Mouse (Mus musculus) frontal cortex, postnatal 25 days (tissue): ENCODE data around the gene Ptgs2.

ENCODE experiments used
- DNase-seq, 2 experiments: peaks; one replicate each; pipeline ENCODE4 v3.0.0; 2022; ENCODE audit warnings: low spot score in 2 of 2

Gene Ptgs2

GRCm38 (mm10) chr1:150099790-150100333, at the start of gene Ptgs2:
Ptgs2 (plus strand) TSS chr1:150100031.
- no peak for DNase-seq

DNA sequence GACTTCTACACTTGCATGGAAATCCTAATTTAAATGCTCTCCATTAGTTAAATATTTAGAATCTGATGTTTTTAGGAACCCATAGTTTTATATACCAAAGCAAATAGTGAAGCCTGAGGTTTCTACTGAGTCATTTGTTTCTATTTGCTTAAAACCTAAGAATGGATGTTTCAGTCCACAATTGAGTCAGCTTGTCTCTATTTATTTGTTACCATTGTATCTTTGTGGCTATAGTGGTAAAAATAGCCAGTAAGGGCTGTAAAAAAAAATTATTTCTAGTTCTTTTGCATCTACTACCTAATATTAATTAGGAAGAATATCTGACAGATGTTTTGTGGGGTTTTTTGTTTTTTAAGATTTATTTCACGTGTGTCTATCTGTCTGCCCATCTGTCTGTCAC, 49.6 kb upstream of the Ptgs2 start:
- no peak for DNase-seq

DNA sequence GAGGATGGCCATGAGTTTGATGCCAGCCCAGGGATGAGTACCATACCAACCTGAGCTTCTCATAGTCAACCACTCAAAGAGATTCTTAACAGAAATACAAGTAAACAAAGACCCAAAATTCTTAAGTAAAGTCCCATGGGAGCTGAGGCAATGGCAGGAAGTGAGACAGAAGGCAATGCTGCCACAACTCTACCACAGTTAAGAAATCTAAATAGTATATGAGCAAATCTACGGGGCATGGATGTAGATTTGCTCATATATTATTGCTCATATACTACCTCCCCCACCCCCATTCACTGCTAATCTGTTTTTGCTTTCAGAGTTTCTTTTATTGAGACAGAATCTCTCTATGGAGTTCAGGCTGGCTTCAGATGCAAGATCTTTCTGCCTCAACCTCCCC, 34.1 kb upstream of the Ptgs2 start:
- no peak for DNase-seq

DNA sequence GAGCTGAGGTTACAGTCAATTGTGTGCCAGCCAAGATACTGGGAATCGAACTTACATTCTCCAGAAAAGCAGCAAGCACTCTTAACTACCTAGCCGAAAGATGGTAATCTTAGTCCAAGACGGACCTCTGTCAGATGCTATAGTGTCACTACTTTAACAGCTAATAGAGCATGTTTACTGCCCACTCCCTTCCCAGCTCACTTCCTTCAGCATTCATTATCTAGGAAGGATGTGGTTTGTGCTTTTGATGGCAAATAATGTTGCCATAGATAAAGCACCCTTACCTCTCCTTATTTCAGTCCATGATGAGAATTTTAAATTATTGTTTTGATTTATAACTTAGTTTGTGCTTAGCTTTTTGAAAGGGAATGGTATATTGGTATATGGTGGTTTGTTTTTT, 27.0 kb upstream of the Ptgs2 start:
- DNase-seq, result no peak

DNA sequence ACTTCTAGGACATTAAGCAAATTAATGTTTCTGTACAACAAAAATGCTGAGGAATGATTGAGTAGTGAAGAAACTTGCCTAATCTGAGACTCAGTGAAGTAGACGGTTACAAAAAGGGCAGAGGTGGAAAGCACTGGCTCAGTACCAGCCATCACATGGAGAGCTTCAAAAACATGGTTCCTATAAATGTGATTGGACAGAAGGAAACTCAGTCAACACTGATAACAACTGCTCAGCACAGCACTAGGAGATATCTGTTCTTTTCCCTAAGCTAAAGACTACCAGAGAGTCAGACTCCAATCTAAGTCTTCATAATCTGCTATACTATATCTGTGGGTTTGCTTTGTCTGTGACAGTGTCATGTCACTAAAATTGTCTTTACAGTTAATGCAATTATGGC, 25.2 kb upstream of the Ptgs2 start:
- DNase-seq, result no peak

DNA sequence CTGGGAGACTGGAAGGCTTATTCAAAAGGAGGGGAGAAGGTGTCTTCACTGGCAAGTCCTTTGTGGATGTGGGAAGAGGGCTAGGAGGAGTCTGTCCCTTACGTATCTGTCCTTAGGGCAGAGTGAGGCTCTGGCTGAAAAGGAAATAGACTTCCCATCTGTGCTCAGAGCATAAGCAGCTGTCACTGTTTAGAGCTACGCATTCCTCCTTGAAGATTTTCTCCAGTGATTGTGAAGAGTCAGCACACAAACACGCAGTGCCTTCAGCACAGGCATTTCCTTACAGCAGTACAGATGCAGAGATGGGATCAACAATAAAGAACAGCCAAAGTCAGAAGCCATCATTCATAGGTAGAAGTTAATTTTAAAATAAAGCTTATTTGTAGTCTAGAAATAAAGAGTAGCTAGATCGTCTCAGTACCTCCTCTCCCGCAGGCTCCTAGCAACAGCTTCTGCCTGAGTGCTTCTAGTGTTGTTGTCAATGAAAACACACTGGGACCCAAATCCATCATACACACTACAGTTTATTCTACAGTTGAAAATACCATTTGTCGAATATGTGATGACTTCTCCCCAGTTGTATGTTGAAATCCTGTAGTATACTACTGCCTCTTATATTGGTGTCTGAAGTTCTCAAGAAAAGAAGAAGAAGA, 10.7 kb upstream of the Ptgs2 start:
- DNase-seq, result no peak

DNA sequence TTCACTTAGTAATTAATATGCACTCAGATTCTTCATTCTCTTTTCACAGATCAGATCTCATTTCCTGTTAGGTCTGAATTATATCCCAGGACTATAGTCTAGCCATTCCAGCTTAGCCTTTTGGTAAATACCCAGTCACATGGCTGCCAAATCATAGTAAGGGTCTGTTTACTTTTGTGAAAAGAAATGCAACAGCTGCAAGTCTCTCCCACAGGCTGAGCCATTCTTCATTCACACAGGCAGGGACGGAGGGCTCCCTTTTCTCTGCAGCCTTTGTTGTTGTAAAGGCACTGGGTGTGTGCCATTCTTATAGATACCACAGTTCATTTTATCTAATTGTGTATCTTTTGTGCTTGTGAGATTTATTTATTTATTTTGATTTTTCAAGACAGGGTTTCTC, 9.6 kb upstream of the Ptgs2 start:
- no peak for DNase-seq

DNA sequence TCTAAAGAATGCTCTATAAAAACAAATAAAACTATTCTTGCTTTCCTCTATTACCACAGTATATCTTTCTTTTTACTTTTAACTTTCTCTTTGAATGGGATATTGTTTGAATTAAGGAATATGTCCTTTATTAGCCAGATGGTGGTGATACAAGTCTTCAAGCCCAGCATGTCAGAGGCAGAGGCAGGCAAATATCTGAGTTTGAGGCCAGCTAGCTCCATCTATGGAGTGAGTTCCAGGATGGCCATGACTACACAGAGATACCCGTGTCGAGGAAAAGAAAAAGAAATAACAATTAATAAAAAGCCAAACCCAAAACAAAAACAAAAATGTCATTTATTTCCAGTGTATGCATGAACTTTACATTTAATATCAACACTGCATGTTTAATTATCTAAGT, 2.8 kb upstream of the Ptgs2 start:
- DNase-seq, result no peak

- no peak for DNase-seq
Observed at GRCm38 (mm10) chr1:150097721-150098120, 2.1 kb upstream of the Ptgs2 start.

DNA sequence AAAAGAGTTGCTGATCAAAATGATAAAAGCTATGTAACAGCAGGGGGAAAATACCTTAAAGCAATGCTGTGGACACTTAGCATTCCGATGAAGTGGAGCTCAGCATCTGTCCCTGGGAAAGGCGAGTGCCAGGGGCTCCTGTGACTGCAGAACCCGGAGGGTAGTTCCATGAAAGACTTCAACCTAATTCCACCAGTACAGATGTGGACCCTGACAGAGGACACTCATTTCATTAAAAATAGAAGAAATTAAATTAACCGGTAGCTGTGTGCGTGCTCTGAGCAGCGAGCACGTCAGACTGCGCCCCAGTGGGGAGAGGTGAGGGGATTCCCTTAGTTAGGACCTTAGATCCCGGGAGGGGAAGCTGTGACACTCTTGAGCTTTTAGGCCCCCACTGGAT, 457 bp upstream of the Ptgs2 start:
- no peak for DNase-seq

- no peak for DNase-seq
Observed at GRCm38 (mm10) chr1:150104228-150104720, 4.4 kb downstream of the Ptgs2 start.

DNA sequence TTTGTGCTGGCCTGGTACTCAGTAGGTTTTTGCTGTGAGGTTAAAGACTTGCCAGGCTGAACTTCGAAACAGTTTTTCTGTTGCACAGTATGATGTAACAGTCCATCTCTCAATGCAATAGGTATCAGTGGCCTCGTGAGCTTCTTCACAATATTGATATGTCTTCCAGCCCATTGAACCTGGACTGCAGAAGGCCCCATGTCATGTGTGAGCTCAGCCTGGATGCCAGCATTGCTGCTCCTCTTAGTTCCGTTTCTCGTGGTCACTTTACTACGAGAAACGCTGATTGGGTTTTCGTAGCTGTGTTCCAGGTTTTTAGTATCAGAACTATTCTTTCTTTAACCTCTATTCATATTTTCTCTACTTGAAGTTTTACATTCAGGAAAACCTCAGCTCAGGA, 6.9 kb downstream of the Ptgs2 start:
- DNase-seq, result no peak

GRCm38 (mm10) chr1:150109591-150109990, 9.8 kb downstream of the Ptgs2 start:
- DNase-seq, result no peak

DNA sequence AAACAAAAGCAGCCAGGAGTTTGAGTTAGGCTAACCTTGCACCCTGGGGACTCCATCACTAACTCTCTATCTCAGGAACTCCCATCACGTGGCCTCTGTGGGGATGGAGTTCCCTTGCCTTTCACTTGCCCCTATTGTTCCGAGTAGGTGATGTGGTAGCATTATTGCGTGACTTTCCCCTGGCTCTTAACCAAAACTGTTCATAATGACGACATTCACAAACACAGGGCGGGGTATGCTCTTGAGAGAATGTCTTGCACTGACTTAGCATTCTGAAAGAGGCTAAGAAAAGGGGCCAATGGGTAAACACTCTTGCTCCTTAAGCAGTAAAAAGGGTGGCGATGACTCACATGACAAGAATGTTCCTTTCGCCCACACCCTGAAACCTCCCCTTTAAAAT, 15.5 kb downstream of the Ptgs2 start:
- no peak for DNase-seq

GRCm38 (mm10) chr1:150118352-150118751, 18.5 kb downstream of the Ptgs2 start:
- no peak for DNase-seq

DNA sequence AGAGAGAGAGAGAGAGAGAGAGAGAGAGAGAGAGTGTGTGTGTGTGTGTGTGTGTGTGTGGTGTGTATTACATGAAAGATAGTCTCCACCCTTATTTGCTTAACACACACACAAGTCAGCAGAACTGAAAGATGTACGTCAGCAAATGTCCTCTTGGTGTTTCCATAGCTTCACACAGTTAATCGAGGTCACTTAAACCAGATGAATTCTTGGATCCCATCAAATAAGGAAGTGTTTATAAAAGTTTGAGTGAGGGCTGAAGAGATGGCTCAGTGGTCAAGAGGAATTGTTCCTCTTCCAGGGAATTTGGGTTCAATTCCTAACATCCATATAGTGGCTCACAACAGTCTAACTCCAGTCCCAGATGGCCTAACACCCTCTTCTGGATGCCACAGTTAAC, 25.7 kb downstream of the Ptgs2 start:
- DNase-seq, result no peak

GRCm38 (mm10) chr1:150130070-150130469, 30.2 kb downstream of the Ptgs2 start:
- no peak for DNase-seq

DNA sequence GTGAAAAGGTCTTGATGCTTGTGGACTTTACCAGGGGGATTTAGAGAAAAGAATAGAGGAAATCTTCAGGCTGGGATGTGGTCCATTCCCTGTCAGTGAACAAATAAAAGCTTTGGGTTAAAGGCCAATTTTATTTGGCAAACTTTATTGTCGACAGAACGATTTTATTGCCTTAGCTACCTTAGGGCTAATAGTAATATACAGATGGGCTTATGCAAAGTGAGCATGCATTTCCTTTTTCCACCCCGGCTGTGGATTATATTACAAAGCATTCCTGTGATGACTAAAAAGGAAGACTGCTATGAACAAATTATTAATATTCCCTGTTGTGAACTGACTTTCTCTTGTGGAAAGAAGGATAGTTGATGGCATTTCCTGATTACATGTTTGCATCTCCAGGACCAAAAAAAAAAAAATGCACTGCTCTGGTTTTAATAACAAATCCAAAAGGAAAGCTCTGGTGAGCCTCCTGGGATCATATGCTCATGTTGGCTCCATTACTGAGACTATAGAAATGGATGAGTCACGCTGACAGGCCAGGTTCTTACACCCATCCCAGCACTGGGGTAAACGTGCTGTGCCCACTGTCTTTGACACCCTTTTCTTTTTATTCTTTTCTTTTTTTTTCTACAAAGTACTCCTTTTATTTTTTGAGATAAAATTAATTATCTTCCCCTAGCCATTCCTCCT, 30.9 kb downstream of the Ptgs2 start:
- DNase-seq, result no peak

DNA sequence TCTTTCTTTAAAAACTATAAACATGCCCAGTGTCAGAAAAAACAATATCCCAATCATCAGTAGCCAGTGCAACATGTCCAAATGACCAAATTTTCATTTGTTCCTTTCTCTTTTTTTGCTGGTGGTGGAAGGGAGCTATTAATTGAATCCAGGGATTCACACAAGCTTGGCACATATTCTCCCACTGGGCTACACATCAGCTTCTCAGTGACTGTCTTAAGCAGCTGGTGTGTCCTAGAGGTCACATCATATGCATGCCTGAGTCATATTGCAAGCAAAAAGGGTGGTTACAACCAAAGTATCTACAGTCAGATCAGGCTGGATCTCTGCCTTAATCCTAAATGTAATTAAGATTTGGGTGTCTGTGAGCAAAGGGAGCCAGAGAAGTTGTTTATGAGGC, 35.5 kb downstream of the Ptgs2 start:
- DNase-seq, result no peak

- DNase-seq, result no peak
Observed at GRCm38 (mm10) chr1:150139730-150140129, 39.9 kb downstream of the Ptgs2 start.

DNA sequence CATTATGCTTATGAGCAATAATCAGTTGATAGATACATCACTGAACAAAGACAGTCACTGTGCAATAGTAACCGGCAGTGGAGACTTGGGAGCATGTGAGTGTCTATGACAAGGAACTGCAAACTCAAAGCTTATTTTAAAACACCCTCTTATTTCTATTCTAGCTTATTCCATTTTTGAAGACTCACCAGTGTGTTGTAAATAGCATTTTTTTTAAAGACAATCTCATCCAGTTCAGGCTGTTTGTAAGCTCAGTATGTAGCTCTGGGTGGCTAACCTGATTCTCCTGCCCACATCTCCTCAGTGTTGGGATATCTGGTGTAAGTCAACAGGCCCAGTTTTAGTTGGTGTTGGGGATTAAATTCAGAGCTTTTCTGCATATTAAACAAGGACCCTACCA, 42.1 kb downstream of the Ptgs2 start:
- no peak for DNase-seq

DNA sequence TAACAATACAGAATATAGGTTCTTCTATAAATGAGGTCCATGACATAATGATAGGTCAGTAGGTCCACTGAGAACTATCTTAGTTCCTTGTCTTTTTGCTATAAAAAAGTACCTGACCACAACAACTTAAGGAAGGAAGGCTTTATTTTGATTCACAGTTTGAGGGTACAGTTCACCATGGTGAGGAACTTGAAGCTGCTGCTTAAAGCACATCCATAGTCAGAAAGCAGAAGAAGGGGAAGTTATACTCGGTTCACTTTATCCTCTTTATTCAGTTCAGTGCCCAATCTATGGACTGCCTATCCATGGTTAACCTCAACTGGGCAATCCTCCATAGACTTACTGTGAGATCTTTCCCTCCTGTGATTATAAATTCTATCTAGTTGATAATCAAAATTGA, 43.7 kb downstream of the Ptgs2 start:
- no peak for DNase-seq

DNA sequence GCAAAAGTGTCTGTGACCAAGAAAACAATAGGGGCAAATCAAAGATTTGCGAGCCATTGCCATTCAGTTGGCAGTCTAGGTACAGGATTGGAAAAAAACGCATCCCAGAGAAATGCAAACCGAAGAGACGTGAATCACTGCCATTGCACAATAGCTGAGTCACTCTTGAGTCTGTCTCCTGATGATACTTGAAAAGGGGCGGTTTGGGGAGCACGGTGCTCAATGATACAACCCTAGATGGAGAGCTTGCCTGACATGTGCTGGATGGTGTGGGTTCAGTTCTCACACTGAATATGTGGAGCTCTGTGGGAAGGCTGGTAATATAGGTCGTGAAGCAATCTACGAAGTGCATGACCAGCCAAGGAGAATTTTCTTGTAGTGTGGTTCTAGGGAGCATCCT, 45.2 kb downstream of the Ptgs2 start:
- no peak for DNase-seq
